Mouse (Mus musculus) activated CD4-positive, CD25-positive, alpha-beta regulatory T cell, adult 4 months (primary cell): Measurements from ENCODE around the gene Prl8a1. TPM values are rescaled to one million over a fixed set of nuclear protein-coding genes. Genes with fewer than 3 reads are reported as not detected.

ENCODE experiments used
- ATAC-seq: one replicate; pipeline ENCODE4 v1.8.0; 2017
- polyA plus RNA-seq, 2 experiments: library from polyadenylated mRNA; unstranded; fragments of 100-300 nt; shearing (Covaris generic); gene quantifications; one replicate each; pipeline ENCODE4 v1.2.1; 2017

Prl8a1 gene
- polyA plus RNA-seq = not detected

DNA sequence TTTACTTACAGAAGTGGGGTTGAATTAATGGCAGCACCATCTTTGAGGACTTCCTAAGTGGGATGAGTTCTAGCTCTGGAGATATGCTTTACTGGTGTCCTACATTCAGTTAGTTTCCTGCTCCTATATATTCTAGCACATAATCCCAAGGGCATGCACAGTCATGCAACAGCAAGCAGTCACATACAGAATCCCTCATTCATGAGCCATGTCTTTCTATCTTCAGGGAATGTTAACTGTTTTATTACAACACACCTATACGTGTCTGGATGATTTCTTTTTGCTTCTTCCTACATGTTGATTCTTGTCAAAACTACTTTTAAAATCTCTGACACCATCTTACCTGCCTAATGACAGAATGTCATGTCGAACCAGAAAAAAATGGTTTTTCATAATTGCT, at the start of gene Prl8a1:
Gene Prl8a1 (minus strand): TSS at position 101 of the 400 bp plus-strand sequence.
- ATAC-seq = no peak

- ATAC-seq = no peak
Measured at GRCm38 (mm10) chr13:27610482-27610881, 28.5 kb upstream of the Prl8a1 start, which contains the start of gene Prl7b1. TSS of gene Prl7b1 (minus strand) at chr13:27610582.

DNA sequence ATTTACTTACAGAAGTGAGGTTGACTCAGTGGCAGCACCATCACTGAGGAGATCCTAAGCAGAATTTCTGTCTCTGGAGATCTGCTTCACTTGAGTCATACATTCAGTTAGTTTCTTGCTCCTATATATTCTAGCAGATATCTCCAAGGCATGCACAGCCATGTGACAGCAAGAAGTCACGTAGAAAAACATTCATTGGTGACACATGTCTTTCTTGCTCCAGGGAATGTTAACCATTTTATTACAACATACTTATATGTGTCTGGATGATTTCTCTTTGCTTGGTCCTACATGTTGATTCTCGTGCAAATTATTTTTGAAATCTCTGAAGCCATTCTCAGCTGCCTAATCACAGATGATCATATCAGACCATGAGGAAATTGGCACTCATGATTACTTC, 17.5 kb downstream of the Prl8a1 start, which contains the start of gene Prl8a9:
Gene Prl8a9 (minus strand): TSS at position 101 of the 400 bp plus-strand sequence.
- no peak for ATAC-seq

GRCm38 (mm10) chr13:27553336-27553735, 28.6 kb downstream of the Prl8a1 start:
- no peak for ATAC-seq

Other genes with a start within 250 kb of the Prl8a1 start
- not detected for gene Prl8a2, start 236.5 kb downstream of the Prl8a1 start, polyA plus RNA-seq
- not detected for gene Prl2b1, start 191.3 kb downstream of the Prl8a1 start, polyA plus RNA-seq
- gene Prl8a6, start 143.5 kb downstream of the Prl8a1 start, polyA plus RNA-seq = not detected
- gene Prl8a8, start 69.0 kb downstream of the Prl8a1 start, polyA plus RNA-seq = not detected
- gene Prl8a9, start 17.6 kb downstream of the Prl8a1 start, polyA plus RNA-seq = not detected
- not detected for gene Prl7b1, start 28.4 kb upstream of the Prl8a1 start, polyA plus RNA-seq
- gene Prl7a1, start 60.3 kb upstream of the Prl8a1 start, polyA plus RNA-seq = not detected
- gene Prl7a2, start 85.9 kb upstream of the Prl8a1 start, polyA plus RNA-seq = under 1 TPM in 1 of 2 experiments, not detected in 1; 0.26 TPM
- gene Prl7d1, start 134.6 kb upstream of the Prl8a1 start, polyA plus RNA-seq = not detected
- not detected for gene Prl7c1, start 198.6 kb upstream of the Prl8a1 start, polyA plus RNA-seq
- gene Prl2a1, start 219.5 kb upstream of the Prl8a1 start, polyA plus RNA-seq = not detected